Mouse (Mus musculus) heart, adult 2 months (tissue): ENCODE results near the gene Agbl3.

ENCODE experiments used
- CTCF ChIP-seq: fragments of 200-600 bp; IDR thresholded peaks from 2 replicates; pipeline ENCODE4 v1.8.1; 2022; ENCODE audit warnings: antibody characterized with exemption, mild to moderate bottlenecking, moderate library complexity
- POLR2A ChIP-seq: fragments of 200-500 bp; IDR thresholded peaks from 2 replicates; pipeline ENCODE4 v1.6.1; 2011; ENCODE audit warnings: mild to moderate bottlenecking, low read depth, low read length, control low read depth; ENCODE audit not compliant: insufficient read depth

DNA sequence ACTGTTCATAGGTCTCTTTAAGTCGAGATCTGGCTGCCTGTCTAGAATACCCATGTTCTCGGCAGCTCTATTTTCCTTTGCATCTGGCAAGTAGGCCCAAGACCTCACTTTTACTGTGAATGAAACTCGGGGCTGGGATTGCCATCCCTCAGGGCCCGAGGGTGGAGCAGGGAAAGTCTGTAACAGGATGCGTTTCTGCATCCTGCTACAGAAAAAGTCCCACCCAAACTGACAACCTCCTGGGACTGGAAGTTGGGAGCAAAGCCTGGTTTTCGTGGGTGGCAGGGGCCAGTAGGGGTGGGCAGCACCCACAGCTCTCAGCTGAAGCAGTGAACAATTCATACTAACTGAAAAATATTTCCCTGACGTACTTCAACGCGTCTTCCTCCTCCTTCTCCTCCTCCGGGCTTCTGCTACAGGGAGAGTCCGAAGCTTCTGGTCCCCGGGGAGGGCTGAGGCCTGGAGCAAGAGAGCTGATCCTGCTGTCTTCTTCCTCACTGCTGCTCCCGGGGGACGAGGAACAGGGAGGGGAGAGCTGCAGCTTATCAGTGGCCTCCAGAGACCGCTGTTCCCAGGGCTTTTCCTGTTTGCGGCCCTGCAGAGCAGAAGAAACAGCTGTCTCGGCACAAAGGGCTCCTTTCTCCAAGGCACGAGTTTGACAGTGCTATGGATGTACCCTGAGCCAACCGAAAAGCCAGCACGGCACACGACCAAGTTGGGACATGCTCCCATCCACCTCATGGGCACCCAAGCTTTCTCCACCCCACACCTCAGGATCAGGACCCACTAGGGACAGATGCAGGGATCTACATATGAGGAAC lies 94.1 kb downstream of the Agbl3 start:
- TF ChIP-seq CTCF (peak; percentile 39), POLR2A (peak; percentile 82)
